Mouse (Mus musculus) left cerebral cortex, adult 2 months (tissue): ENCODE results near the gene Samd14. TPM values are rescaled to one million over a fixed set of nuclear protein-coding genes. Genes with fewer than 3 reads are reported as not detected.

Source experiments
- DNase-seq, 2 experiments: peaks; one replicate each; pipeline ENCODE4 v3.0.0; 2021 to 2022; ENCODE audit warnings: low spot score in 2 of 2, mixed read lengths in 1 of 2; ENCODE audit errors: extremely low spot score in 1 of 2
- H3K27ac ChIP-seq: fragments of 200-600 bp; 2 replicates; pipeline ENCODE4 v1.8.1; 2022
- H3K4me3 ChIP-seq: fragments of 200-600 bp; 2 replicates; pipeline ENCODE4 v1.8.1; 2022
- CTCF ChIP-seq: fragments of 200-600 bp; IDR thresholded peaks from 2 replicates; pipeline ENCODE4 v1.8.1; 2022; ENCODE audit warnings: antibody characterized with exemption, mild to moderate bottlenecking, moderate library complexity
- intact Hi-C: fragments of 180-260 bp; cut with DNase I; formaldehyde crosslinking; loops from one replicate; pipeline ENCODE4 v1.15.1; 2025
- total RNA-seq, 2 experiments: library from RNA; stranded (reverse); gene quantifications; 2 replicates each; pipeline ENCODE4 v1.2.3; 2021

Samd14 gene
- total RNA-seq, 2 experiments from 2014 or later, result 25.1 to 30.1 TPM

DNA sequence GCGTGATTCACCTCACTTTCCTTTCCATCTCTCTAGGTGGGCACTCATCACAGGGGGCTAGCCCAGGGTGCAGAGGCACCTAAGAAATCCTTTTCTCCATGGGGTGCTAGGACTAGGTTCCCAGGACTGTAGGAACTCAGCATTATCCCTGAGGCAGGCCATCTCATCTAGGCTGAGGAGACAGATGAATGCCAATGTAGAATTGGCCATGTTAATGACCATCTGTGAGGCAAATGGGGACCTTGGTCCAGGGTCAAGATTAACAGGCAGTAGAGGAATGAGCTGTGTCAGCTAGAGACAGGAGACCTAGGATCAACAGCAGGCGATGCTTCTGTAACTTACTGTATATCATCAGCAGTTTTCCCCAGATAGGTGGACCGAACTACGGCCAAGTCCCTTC is 30.1 kb downstream of the Samd14 start:
- peak overlapping the region; percentile 91 for H3K27ac ChIP-seq
- intact Hi-C loops, result loop anchor here (2.0 to 10.0 kb wide), 4 partner anchors 49 to 215 kb away; partner anchors contain the start of genes Col1a1, Ppp1r9b and Sgca
- no peak for TF ChIP-seq CTCF
- H3K4me3 ChIP-seq, result peak overlapping the region; percentile 83
- no peak for DNase-seq

DNA sequence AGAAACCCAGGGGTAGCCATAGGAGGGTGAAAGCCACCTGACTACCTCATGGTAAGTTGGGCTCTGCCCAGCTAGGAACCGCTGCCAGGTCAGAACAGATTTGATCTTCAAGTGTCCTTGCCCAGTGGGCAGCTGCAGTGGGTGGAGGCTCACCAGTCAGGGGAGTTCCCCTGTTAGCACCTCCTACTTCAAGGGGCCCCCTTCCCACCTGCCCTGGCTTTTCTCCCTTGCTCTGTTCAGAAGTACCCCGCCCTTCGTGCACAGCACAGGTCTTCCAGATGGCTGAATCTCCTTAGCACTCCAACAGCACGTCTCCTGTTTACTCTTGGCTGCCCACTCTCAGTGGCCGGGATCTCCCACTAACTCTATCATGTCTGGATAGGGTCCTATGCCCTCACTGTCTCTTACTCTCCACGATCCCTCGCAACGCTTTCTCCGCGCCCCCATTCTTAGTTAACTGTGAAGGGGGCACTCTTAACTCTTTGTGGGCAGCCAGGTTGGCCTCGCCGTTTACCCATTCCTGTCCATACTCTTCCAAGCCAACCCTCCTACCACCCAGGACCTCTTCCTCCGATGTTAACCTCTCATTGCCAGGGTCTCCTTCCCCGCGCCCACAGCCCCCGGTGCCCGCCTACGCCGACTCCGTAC is 30.9 kb downstream of the Samd14 start:
- peak overlapping the region; percentile 83 for H3K4me3 ChIP-seq
- intact Hi-C loops, result loop anchor here (2.0 to 10.0 kb wide), 4 partner anchors 50 to 214 kb away; partner anchors contain the start of genes Col1a1, Ppp1r9b and Sgca
- peak overlapping the region; percentile 91 for H3K27ac ChIP-seq
- no peak for TF ChIP-seq CTCF
- peak in 1 of 2 experiments; percentile 42 for DNase-seq

- Histone ChIP-seq H3K27ac (peak within 1 kb of the TSS; percentile 91), H3K4me3 (peak within 1 kb of the TSS; percentile 83)
- TF ChIP-seq CTCF, result no peak
- DNase-seq, result peak; percentile 93 to 97
- intact Hi-C loops, result loop anchor here (2.0 to 10.0 kb wide), 4 partner anchors 50 to 214 kb away; partner anchors contain the start of genes Col1a1, Ppp1r9b and Sgca
Observed at GRCm38 (mm10) chr11:95041139-95041609, 31.5 kb downstream of the Samd14 start, which contains the start of gene Pdk2. Gene Pdk2 (minus strand): TSS chr11:95041354.

DNA sequence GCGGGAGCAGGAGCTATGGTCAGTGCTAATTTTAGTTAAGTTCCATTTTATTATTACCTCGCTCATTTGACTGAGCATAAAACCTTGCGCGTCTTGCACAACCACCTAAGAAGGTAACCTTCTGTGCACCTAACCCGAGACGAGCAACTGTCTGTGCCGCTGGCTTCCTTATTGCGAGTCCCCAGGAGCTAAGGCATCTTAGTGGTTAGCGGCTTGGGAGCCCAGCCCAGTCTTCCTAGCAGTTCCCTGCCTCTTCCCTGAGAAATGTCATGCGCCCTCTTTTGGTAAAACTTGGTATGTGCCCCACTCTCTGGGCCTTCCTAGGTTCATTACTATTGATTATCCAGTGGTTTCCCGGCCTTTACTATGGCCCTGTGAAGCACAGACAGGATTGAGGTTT is 32.4 kb downstream of the Samd14 start:
- H3K4me3 ChIP-seq, result peak overlapping the region; percentile 83
- intact Hi-C loops, result loop anchor here (5.0 to 10.0 kb wide), 3 partner anchors 65 to 213 kb away; partner anchors contain the start of genes Col1a1 and Sgca
- peak; percentile 93 for TF ChIP-seq CTCF
- peak; percentile 81 to 83 for DNase-seq
- peak overlapping the region; percentile 80 for H3K27ac ChIP-seq

- no peak for DNase-seq
- no peak for TF ChIP-seq CTCF
- intact Hi-C loops, result loop anchor here (5.0 to 10.0 kb wide), 3 partner anchors 66 to 212 kb away; partner anchors contain the start of genes Col1a1 and Sgca
Observed at GRCm38 (mm10) chr11:95043060-95043459, 33.4 kb downstream of the Samd14 start.

GRCm38 (mm10) chr11:95043608-95044007 is 33.9 kb downstream of the Samd14 start:
- DNase-seq, result no peak
- H3K4me3 ChIP-seq, result no peak overlapping the region
- intact Hi-C loops, result loop anchor here (5.0 to 10.0 kb wide), 3 partner anchors 66 to 211 kb away; partner anchors contain the start of genes Col1a1 and Sgca
- no peak overlapping the region for H3K27ac ChIP-seq
- TF ChIP-seq CTCF, result no peak

More at GRCm38 (mm10) chr11:95043060-95043459, 33.4 kb downstream of the Samd14 start:
- H3K27ac ChIP-seq, result no peak overlapping the region
- H3K4me3 ChIP-seq, result no peak overlapping the region

GRCm38 (mm10) chr11:95044185-95044870 is 34.6 kb downstream of the Samd14 start:
- Histone ChIP-seq H3K4me3 (no peak overlapping the region), H3K27ac (no peak overlapping the region)
- no peak for TF ChIP-seq CTCF
- intact Hi-C loops, result loop anchor here (5.0 to 10.0 kb wide), 3 partner anchors 67 to 210 kb away; partner anchors contain the start of genes Col1a1 and Sgca
- no peak for DNase-seq

DNA sequence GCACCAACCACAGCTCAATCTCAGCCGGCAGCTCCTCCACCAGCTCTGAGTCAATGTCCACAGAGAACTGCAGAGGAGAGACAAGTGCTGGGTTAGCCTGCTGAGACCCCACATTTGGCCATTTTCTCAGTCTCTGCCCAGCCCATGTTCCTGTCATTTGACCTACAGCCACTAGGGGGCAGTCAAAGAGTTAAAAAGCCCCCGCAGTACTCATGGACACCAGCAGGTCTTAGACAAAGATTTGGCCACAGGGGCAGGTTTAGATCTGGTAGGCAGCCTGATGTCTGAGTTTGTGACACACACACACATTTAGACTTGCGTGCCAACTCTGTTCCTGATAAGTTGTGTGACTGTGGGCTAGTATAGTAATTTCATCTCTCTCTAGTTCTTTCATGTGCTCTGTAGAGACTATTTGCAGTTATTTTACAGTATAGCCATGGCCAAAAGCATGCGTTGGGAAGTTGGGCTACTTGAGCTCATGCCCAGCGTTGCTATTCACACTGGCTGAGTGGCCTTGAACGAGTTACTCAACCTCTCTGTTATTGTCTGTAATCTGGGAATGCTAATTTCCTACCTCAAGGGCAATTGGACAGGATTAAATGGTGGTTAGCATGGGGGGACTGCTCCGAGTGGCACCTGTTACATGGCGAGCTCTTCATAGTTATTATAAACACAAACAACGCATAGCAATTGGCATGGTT is 37.5 kb downstream of the Samd14 start:
- Histone ChIP-seq H3K27ac (no peak overlapping the region), H3K4me3 (no peak overlapping the region)
- peak; percentile 99 for TF ChIP-seq CTCF
- intact Hi-C loops, result loop anchor here (1.0 to 10.0 kb wide), 2 partner anchors 60 to 208 kb away; no protein-coding TSS in a partner anchor
- DNase-seq, result no peak

DNA sequence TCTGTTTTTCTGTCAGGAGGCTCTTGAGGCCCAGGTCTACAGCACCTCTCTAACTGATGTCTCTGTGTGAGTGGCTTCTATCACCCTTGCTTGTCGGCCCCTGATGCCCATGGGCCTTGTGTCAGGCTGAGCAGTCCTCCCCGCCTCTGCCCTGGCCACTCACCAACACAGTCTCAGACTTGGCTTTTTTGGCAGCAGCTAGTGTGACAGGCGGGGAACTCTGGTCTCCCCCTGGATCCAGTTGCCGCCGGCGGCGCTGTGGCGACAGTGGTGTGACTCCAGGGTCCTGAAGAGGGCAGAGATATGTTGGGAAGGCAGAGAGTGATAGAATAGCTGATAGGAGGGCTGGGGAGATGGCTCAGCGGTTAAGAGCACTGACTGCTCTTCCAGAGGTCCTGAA is 43.4 kb downstream of the Samd14 start:
- Histone ChIP-seq H3K4me3 (no peak overlapping the region), H3K27ac (no peak overlapping the region)
- intact Hi-C loops, result no loop called here
- TF ChIP-seq CTCF, result no peak
- no peak for DNase-seq

- no peak overlapping the region for H3K27ac ChIP-seq
- no peak overlapping the region for H3K4me3 ChIP-seq
- no peak for TF ChIP-seq CTCF
- DNase-seq, result no peak
- intact Hi-C loops, result no loop called here
Observed at GRCm38 (mm10) chr11:95056768-95057501, 47.3 kb downstream of the Samd14 start.
